Mouse (Mus musculus): ENCODE measurements around the gene Pfkm. TPM values are rescaled to one million over a fixed set of nuclear protein-coding genes. Genes with fewer than 3 reads are reported as not detected.
A peak's percentile ranks its signal among the peaks of the same experiment; 100 is the strongest.

Gene Pfkm
- polyA plus RNA-seq, 1 experiment = 6.4 TPM

DNA sequence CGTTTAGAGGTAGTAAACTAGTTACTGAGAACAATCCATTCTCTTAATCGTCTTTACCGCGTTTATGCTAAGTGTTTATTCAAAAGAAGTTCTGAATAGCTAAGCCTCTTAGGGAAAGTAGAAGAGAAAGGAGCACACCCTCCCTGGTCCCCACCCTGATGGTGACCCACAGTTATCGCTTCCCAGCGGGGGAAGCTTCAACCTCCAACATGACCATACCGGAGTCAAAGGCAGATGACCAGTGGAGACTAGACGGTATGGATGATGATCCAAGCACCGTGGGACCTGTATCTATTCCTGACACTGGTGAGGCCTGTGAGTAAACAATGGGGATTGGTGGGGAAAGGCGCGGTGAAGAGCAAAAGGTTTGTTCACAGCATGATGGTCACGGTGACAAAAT, 2.5 kb downstream of the Pfkm start:
- H3K27ac ChIP-seq (ENCODE audit: insufficient read depth, low read length) = no peak overlapping the region
- peaks cover 2% of the 10 kb centered on the region; the same call in 1 of the 2 replicates for H3K4me1 ChIP-seq (ENCODE audit: control insufficient read depth, insufficient read depth, insufficient read length)
- 96% methylated on average over 12 of the region's 12 CpGs for WGBS
- TF ChIP-seq POLR2A (IDR thresholded peaks at IDR 0.05; ENCODE audit: low read depth, low read length) = no peak
- TF ChIP-seq CTCF (IDR thresholded peaks at IDR 0.05; ENCODE audit: extremely low read depth, insufficient read depth, insufficient read length, insufficient replicate concordance) = no peak
- DNase-seq (ENCODE audit: low read depth in 1 of 2, low spot score in 2 of 2) = no peak
- no peaks in the 10 kb centered on the region for H3K36me3 ChIP-seq (ENCODE audit: control insufficient read depth, insufficient read depth, low read length)
- no peaks in the 10 kb centered on the region for H3K27me3 ChIP-seq (ENCODE audit: control insufficient read depth, insufficient read depth, low read length)
- no peak overlapping the region for H3K4me3 ChIP-seq (ENCODE audit: extremely low read depth, insufficient read depth, insufficient read length)

DNA sequence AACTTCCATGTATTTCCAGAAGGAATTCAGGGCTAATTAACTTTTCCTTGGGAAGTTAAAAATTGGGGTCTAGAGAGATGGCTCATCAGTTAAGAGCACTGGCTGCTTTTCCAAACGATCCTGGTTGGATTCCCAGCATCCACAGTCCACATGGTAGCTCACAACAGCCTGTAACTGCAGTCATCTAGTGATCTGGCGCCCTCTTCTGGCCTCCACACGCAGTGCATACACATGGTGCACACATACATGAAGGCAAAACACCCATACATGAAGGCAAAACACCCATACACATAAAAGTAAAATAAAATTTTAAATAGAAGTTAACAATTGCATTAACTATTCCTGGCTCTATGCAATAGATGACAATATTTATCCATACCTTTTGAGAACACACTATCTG, 4.6 kb downstream of the Pfkm start:
- TF ChIP-seq CTCF (IDR thresholded peaks at IDR 0.05; ENCODE audit: extremely low read depth, insufficient read depth, insufficient read length, insufficient replicate concordance) (no peak), POLR2A (IDR thresholded peaks at IDR 0.05; ENCODE audit: low read depth, low read length) (no peak)
- no peak overlapping the region for H3K4me3 ChIP-seq (ENCODE audit: extremely low read depth, insufficient read depth, insufficient read length)
- H3K27me3 ChIP-seq (ENCODE audit: control insufficient read depth, insufficient read depth, low read length) = no peaks in the 10 kb centered on the region
- H3K27ac ChIP-seq (ENCODE audit: insufficient read depth, low read length) = no peak overlapping the region
- no peaks in the 10 kb centered on the region for H3K36me3 ChIP-seq (ENCODE audit: control insufficient read depth, insufficient read depth, low read length)
- WGBS = 80% methylated on average over 3 of the region's 3 CpGs
- DNase-seq (ENCODE audit: low read depth in 1 of 2, low spot score in 2 of 2) = no peak
- no peaks in the 10 kb centered on the region; the same call in 1 of the 2 replicates for H3K4me1 ChIP-seq (ENCODE audit: control insufficient read depth, insufficient read depth, insufficient read length)

DNA sequence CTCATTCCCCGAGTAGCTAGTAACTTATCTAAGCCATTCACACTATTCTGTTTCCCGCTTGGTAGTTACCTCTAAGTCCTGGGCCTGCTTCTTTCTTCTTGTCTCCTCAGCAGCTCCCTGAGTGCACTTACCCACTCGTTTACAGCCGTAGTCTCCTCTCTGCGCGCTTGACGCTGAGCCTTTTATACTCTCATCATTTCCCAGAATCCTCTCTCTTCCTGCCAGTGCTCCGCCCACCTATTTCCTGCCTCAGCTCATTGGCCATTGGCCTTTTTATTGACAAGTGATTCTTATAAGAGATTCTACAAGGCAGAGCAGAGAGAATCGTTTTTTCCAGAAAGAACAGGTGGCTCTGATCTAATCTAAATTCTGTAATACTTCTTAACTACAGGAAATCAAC, 6.1 kb downstream of the Pfkm start:
- DNase-seq (ENCODE audit: low read depth in 1 of 2, low spot score in 2 of 2) = no peak
- no peak for TF ChIP-seq CTCF (IDR thresholded peaks at IDR 0.05; ENCODE audit: extremely low read depth, insufficient read depth, insufficient read length, insufficient replicate concordance)
- TF ChIP-seq POLR2A (IDR thresholded peaks at IDR 0.05; ENCODE audit: low read depth, low read length) = no peak

DNA sequence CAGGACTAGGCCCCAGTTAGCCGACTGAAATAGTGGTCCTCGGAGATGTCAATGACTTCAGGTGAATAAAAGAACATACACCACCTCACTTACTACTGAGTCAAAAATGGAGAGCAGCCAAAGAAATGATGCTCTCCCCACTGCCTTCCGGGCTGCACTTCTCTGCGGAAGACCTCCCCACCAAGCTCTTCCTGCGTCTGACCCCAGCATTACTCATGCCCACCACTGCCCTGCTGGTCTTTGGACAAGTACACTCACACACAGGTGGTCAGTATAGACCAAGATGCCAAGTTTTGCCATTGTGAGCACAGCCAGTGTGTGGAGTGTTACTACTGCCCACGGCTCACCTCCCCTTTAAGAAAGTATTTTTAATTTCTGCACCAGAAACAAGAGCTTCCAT, 10.0 kb downstream of the Pfkm start:
- 0 out of 2 replicates have a peak, but pooled peaks cover 1% of the 10 kb centered on the region for H3K27me3 ChIP-seq (ENCODE audit: control insufficient read depth, insufficient read depth, low read length)
- 94% methylated on average over 6 of the region's 6 CpGs for WGBS
- H3K4me1 ChIP-seq (ENCODE audit: control insufficient read depth, insufficient read depth, insufficient read length) = no peaks in the 10 kb centered on the region
- DNase-seq (ENCODE audit: low read depth in 1 of 2, low spot score in 2 of 2) = no peak
- H3K27ac ChIP-seq (ENCODE audit: insufficient read depth, low read length) = no peak overlapping the region
- TF ChIP-seq CTCF (IDR thresholded peaks at IDR 0.05; ENCODE audit: extremely low read depth, insufficient read depth, insufficient read length, insufficient replicate concordance) = no peak
- TF ChIP-seq POLR2A (IDR thresholded peaks at IDR 0.05; ENCODE audit: low read depth, low read length) = no peak
- no peaks in the 10 kb centered on the region for H3K36me3 ChIP-seq (ENCODE audit: control insufficient read depth, insufficient read depth, low read length)
- H3K4me3 ChIP-seq (ENCODE audit: extremely low read depth, insufficient read depth, insufficient read length) = no peak overlapping the region

More for the DNA sequence above, 6.1 kb downstream of the Pfkm start:
- Histone ChIP-seq H3K4me3 (ENCODE audit: extremely low read depth, insufficient read depth, insufficient read length) (no peak overlapping the region), H3K4me1 (ENCODE audit: control insufficient read depth, insufficient read depth, insufficient read length) (no peaks in the 10 kb centered on the region), H3K27ac (ENCODE audit: insufficient read depth, low read length) (no peak overlapping the region), H3K27me3 (ENCODE audit: control insufficient read depth, insufficient read depth, low read length) (no peaks in the 10 kb centered on the region), H3K36me3 (ENCODE audit: control insufficient read depth, insufficient read depth, low read length) (no peaks in the 10 kb centered on the region)
- 93% methylated on average over 9 of the region's 9 CpGs for WGBS

DNA sequence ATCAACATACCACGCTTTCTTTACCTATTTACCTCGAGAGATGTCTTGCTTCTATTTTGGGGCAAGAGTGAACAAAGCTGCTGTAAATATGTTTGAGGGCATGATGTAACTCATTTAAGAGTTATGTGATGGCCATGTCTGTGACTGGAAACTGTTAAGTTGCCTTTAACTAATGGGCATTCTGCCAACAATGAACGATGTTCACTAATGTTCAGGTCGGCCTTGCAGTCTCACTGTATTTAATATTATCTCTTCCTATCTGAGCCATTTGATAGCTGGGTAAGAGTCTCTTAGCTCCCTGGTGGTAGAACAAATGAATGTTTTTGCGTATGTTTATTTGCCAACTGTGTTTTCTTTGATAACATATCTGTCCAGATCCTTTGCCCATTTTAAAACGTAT, 14.1 kb downstream of the Pfkm start:
- H3K27me3 ChIP-seq (ENCODE audit: control insufficient read depth, insufficient read depth, low read length) = 0 out of 2 replicates have a peak, but pooled peaks cover 1% of the 10 kb centered on the region
- H3K4me3 ChIP-seq (ENCODE audit: extremely low read depth, insufficient read depth, insufficient read length) = no peak overlapping the region
- no peaks in the 10 kb centered on the region for H3K36me3 ChIP-seq (ENCODE audit: control insufficient read depth, insufficient read depth, low read length)
- 72% methylated on average over 6 of the region's 6 CpGs for WGBS
- no peak for DNase-seq (ENCODE audit: low read depth in 1 of 2, low spot score in 2 of 2)
- no peak for TF ChIP-seq POLR2A (IDR thresholded peaks at IDR 0.05; ENCODE audit: low read depth, low read length)
- TF ChIP-seq CTCF (IDR thresholded peaks at IDR 0.05; ENCODE audit: extremely low read depth, insufficient read depth, insufficient read length, insufficient replicate concordance) = no peak
- H3K27ac ChIP-seq (ENCODE audit: insufficient read depth, low read length) = no peak overlapping the region
- H3K4me1 ChIP-seq (ENCODE audit: control insufficient read depth, insufficient read depth, insufficient read length) = no peaks in the 10 kb centered on the region

DNA sequence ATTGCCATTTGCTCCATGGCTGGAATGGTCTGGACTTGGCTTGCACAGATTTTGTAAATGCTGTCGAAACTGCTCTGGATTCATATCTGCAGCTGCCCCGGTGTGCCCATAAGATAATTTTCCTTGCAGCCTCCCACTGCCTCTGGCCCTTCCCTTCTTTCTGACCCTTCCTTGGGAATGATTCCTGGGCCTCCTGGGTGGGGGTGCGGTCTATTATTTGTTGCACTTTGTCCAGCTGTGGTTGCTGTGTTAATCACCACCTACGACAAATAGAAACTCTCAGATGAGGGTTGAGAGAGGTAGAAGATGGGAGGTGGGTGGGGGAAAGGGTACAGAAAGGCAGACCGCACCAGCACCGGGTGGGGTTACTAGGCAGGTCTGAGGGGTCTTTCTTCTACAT, 14.8 kb downstream of the Pfkm start:
- no peak overlapping the region for H3K27ac ChIP-seq (ENCODE audit: insufficient read depth, low read length)

DNA sequence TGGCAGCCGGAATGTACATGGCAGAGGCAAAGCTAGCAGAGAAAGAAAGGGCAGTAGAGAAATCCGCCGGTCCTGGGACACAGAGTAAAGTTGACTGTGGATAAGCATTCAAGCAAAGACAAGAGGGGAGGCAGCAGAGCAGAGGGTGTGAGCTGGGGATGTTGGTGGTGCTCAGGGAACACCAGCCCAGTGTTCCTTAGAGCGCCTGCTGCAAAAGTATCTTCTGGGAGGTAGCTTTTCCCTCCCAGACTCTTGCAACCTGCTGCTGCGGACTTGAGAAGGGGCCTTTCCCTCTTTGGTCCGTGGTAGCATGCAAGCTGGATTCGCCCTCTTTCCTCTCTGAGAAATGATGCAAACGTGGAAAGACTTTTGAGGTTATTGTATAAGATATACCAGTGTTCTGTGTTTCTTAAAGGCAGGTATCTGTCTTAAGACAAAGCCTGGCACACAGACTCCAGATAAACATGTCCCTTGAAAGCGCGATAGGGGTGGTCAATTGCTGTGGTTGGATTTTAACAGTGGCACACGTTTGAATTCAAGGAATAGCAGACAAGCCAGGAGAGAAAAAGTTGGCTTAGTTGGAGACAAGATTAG, 15.4 kb downstream of the Pfkm start:
- WGBS = 49% methylated on average over 11 of the region's 11 CpGs
- TF ChIP-seq CTCF (IDR thresholded peaks at IDR 0.05; ENCODE audit: extremely low read depth, insufficient read depth, insufficient read length, insufficient replicate concordance) (no peak), POLR2A (IDR thresholded peaks at IDR 0.05; ENCODE audit: low read depth, low read length) (no peak)
- Histone ChIP-seq H3K4me3 (ENCODE audit: extremely low read depth, insufficient read depth, insufficient read length) (peak overlapping the region; percentile 79; the same call in 1 of the 2 replicates), H3K36me3 (ENCODE audit: control insufficient read depth, insufficient read depth, low read length) (no peaks in the 10 kb centered on the region), H3K27me3 (ENCODE audit: control insufficient read depth, insufficient read depth, low read length) (0 out of 2 replicates have a peak, but pooled peaks cover 1% of the 10 kb centered on the region), H3K4me1 (ENCODE audit: control insufficient read depth, insufficient read depth, insufficient read length) (no peaks in the 10 kb centered on the region), H3K27ac (ENCODE audit: insufficient read depth, low read length) (no peak overlapping the region)
- no peak for DNase-seq (ENCODE audit: low read depth in 1 of 2, low spot score in 2 of 2)

More for the DNA sequence above, 14.8 kb downstream of the Pfkm start:
- Histone ChIP-seq H3K36me3 (ENCODE audit: control insufficient read depth, insufficient read depth, low read length) (no peaks in the 10 kb centered on the region), H3K27me3 (ENCODE audit: control insufficient read depth, insufficient read depth, low read length) (0 out of 2 replicates have a peak, but pooled peaks cover 1% of the 10 kb centered on the region), H3K4me1 (ENCODE audit: control insufficient read depth, insufficient read depth, insufficient read length) (no peaks in the 10 kb centered on the region), H3K4me3 (ENCODE audit: extremely low read depth, insufficient read depth, insufficient read length) (no peak overlapping the region)
- TF ChIP-seq CTCF (IDR thresholded peaks at IDR 0.05; ENCODE audit: extremely low read depth, insufficient read depth, insufficient read length, insufficient replicate concordance) = no peak
- TF ChIP-seq POLR2A (IDR thresholded peaks at IDR 0.05; ENCODE audit: low read depth, low read length) = no peak
- DNase-seq (ENCODE audit: low read depth in 1 of 2, low spot score in 2 of 2) = no peak
- WGBS = 90% methylated on average over 6 of the region's 6 CpGs
